Mouse (Mus musculus) cerebral cortex, adult 2 months (tissue): ENCODE results near the gene Gm8764.

Source experiments
- WGBS: fragments of 180-500 bp; shearing (Covaris S2); methylation state at CpG from one replicate; pipeline ENCODE4 v1.1.7; 2018; 5-methylcytosine and 5-hydroxymethylcytosine counted together

Gm8764 gene

GRCm38 (mm10) chr10:104159706-104160105, at the start of gene Gm8764:
Gene Gm8764 (plus strand): TSS chr10:104160006.
- whole genome bisulfite sequencing: no CpG with 5 or more reads among the region's 3 CpGs

- 39% methylated on average over 3 of the region's 3 CpGs for WGBS
Measured at GRCm38 (mm10) chr10:104110044-104110443, 49.8 kb upstream of the Gm8764 start.

GRCm38 (mm10) chr10:104118312-104118711, 41.5 kb upstream of the Gm8764 start:
- WGBS: 85% methylated on average over 2 of the region's 2 CpGs

GRCm38 (mm10) chr10:104142687-104143086, 17.1 kb upstream of the Gm8764 start, which contains the start of gene Gm21293:
Gene Gm21293 (plus strand): TSS chr10:104142987.
- no CpG with 5 or more reads among the region's 3 CpGs for WGBS

GRCm38 (mm10) chr10:104151197-104151596, 8.6 kb upstream of the Gm8764 start, which contains the start of gene Gm6763:
Gene Gm6763 (plus strand): TSS chr10:104151497.
- WGBS: no CpG with 5 or more reads among the region's 3 CpGs

- WGBS: no CpG with 5 or more reads among the region's 3 CpGs
Measured at GRCm38 (mm10) chr10:104168215-104168614, 8.4 kb downstream of the Gm8764 start, which contains the start of gene Gm21304. Gene Gm21304 (plus strand): TSS chr10:104168515.

- WGBS: no CpG with 5 or more reads among the region's 3 CpGs
Measured at GRCm38 (mm10) chr10:104176724-104177123, 16.9 kb downstream of the Gm8764 start, which contains the start of gene Gm21312. Gene Gm21312 (plus strand): TSS chr10:104177024.

- WGBS: no CpG with 5 or more reads among the region's 3 CpGs
Measured at GRCm38 (mm10) chr10:104185233-104185632, 25.4 kb downstream of the Gm8764 start, which contains the start of gene Gm20765. Gene Gm20765 (plus strand): TSS chr10:104185533.

GRCm38 (mm10) chr10:104193742-104194141, 33.9 kb downstream of the Gm8764 start, which contains the start of gene Gm4340:
Gene Gm4340 (plus strand): TSS chr10:104194042.
- no CpG with 5 or more reads among the region's 3 CpGs for WGBS

- WGBS: 54% methylated on average over 1 of the region's 1 CpGs
Measured at GRCm38 (mm10) chr10:104209655-104210054, 49.8 kb downstream of the Gm8764 start.

GRCm38 (mm10) chr10:104210268-104210990, 50.6 kb downstream of the Gm8764 start:
- WGBS: 52% methylated on average over 3 of the region's 3 CpGs
